Mouse (Mus musculus) embryonic facial prominence, embryonic 13.5 days (tissue): ENCODE results near the gene Tbc1d22a. TPM values are rescaled to one million over a fixed set of nuclear protein-coding genes. Genes with fewer than 3 reads are reported as not detected.

Source experiments
- ATAC-seq: fragments of 200-750 bp; cut with Nextera tagmentation; 2 replicates; pipeline ENCODE4 v1.8.0; 2017; ENCODE audit warnings: low read depth; ENCODE audit not compliant: insufficient number of reproducible peaks, insufficient read depth, low FRiP score, low TSS enrichment
- H3K27ac ChIP-seq: fragments of 300-500 bp; sonication (generic); 2 replicates; pipeline ENCODE4 v1.5.1; 2015; ENCODE audit warnings: moderate library complexity, mild to moderate bottlenecking, inconsistent platforms
- H3K27me3 ChIP-seq: fragments of 300-500 bp; sonication (generic); 2 replicates; pipeline ENCODE4 v1.6.1; 2015; ENCODE audit warnings: mild to moderate bottlenecking, inconsistent platforms
- H3K36me3 ChIP-seq: fragments of 300-500 bp; sonication (generic); 2 replicates; pipeline ENCODE4 v1.6.1; 2015; ENCODE audit warnings: mild to moderate bottlenecking, inconsistent platforms
- H3K4me1 ChIP-seq: fragments of 300-500 bp; sonication (generic); 2 replicates; pipeline ENCODE4 v1.6.1; 2015; ENCODE audit warnings: inconsistent platforms
- H3K4me2 ChIP-seq: fragments of 300-500 bp; sonication (generic); 2 replicates; pipeline ENCODE4 v1.6.1; 2015; ENCODE audit warnings: moderate library complexity, mild to moderate bottlenecking, inconsistent platforms
- H3K4me3 ChIP-seq: fragments of 300-500 bp; sonication (generic); 2 replicates; pipeline ENCODE4 v1.5.1; 2015; ENCODE audit warnings: mild to moderate bottlenecking, inconsistent platforms
- H3K9ac ChIP-seq: fragments of 300-500 bp; sonication (generic); 2 replicates; pipeline ENCODE4 v1.6.1; 2015; ENCODE audit warnings: mild to moderate bottlenecking, inconsistent platforms
- H3K9me3 ChIP-seq: fragments of 300-500 bp; sonication (generic); 2 replicates; pipeline ENCODE4 v1.6.1; 2016; ENCODE audit warnings: inconsistent platforms
- WGBS: fragments of 180-500 bp; shearing (Covaris S2); methylation state at CpG from one replicate; pipeline ENCODE4 v1.1.7; 2015; ENCODE audit warnings: mixed read lengths; 5-methylcytosine and 5-hydroxymethylcytosine counted together
- polyA plus RNA-seq: library from polyadenylated mRNA; unstranded; fragments of >200 nt; fragmentation: Nextera tagmentation; extraction: Ambion mirVana; gene quantifications from 2 replicates; pipeline ENCODE4 v1.2.1, GENCODE M21; 2015

The Tbc1d22a gene
- polyA plus RNA-seq, 1 experiment from 2014 or later, result 10.8 TPM

GRCm38 (mm10) chr15:86388597-86388996 lies 174.3 kb downstream of the Tbc1d22a start:
- Histone ChIP-seq H3K27me3 (no peaks in the 10 kb centered on the region), H3K9ac (no peak overlapping the region), H3K36me3 (no peaks in the 10 kb centered on the region; the same call in 1 of the 2 replicates), H3K4me2 (no peak overlapping the region), H3K4me3 (no peak overlapping the region), H3K9me3 (no peaks in the 10 kb centered on the region), H3K27ac (no peak overlapping the region), H3K4me1 (no peaks in the 10 kb centered on the region)
- 74% methylated on average over 3 of the region's 3 CpGs for WGBS
- no peak for ATAC-seq

DNA sequence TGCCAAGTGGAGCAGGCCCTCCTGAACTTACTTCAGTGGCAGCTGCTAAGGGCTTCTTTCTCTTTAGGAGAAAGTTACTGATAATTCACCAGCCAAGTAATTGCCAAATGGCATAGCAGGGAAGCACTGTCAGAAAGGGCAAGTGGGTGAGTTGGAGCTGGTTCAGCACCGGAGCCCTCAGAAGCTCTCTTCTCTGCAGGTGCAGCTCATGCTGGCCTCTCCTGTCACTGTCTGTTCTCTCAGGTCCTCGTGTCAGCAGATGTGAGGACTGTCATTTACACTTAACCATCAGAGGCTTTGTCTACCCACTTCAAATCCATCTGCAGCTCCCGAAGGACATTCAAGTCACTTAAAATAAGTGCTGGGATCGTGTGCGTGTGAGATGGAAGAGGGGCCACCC lies 190.6 kb downstream of the Tbc1d22a start:
- no peak overlapping the region for H3K4me3 ChIP-seq
- no peaks in the 10 kb centered on the region for H3K27me3 ChIP-seq
- no peaks in the 10 kb centered on the region for H3K4me1 ChIP-seq
- 73% methylated on average over 5 of the region's 5 CpGs for WGBS
- H3K4me2 ChIP-seq, result no peak overlapping the region
- no peaks in the 10 kb centered on the region for H3K36me3 ChIP-seq
- H3K27ac ChIP-seq, result no peak overlapping the region
- H3K9ac ChIP-seq, result no peak overlapping the region
- no peaks in the 10 kb centered on the region for H3K9me3 ChIP-seq
- ATAC-seq, result no peak

GRCm38 (mm10) chr15:86405527-86405926 lies 191.3 kb downstream of the Tbc1d22a start:
- H3K36me3 ChIP-seq, result no peaks in the 10 kb centered on the region
- H3K4me2 ChIP-seq, result no peak overlapping the region
- no peak overlapping the region for H3K27ac ChIP-seq
- H3K4me3 ChIP-seq, result no peak overlapping the region
- no peak overlapping the region for H3K9ac ChIP-seq
- no peaks in the 10 kb centered on the region for H3K27me3 ChIP-seq
- no peak for ATAC-seq
- no peaks in the 10 kb centered on the region for H3K4me1 ChIP-seq
- WGBS, result 25% methylated on average over 4 of the region's 4 CpGs
- no peaks in the 10 kb centered on the region for H3K9me3 ChIP-seq

DNA sequence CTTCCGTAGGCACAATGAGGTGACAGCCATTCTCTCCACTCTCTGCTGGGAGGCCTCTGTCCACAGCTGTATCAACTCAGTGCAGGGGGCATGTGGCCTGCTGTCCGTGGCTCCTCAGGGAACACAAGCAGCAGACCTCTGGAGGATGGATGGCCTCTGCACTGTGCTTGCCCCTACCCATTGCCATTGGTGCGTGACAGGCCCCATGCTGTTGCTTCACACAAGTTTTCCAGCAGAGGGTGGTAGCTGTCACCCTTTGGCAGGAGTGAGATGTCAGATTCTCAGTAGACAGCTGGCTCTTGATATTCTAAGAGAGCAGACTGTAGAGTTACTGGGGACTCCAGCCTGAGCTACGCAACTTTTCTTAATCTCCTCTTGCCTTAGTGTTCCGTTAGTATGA lies 195.1 kb downstream of the Tbc1d22a start:
- no peak for ATAC-seq
- 75% methylated on average over 5 of the region's 5 CpGs for WGBS

DNA sequence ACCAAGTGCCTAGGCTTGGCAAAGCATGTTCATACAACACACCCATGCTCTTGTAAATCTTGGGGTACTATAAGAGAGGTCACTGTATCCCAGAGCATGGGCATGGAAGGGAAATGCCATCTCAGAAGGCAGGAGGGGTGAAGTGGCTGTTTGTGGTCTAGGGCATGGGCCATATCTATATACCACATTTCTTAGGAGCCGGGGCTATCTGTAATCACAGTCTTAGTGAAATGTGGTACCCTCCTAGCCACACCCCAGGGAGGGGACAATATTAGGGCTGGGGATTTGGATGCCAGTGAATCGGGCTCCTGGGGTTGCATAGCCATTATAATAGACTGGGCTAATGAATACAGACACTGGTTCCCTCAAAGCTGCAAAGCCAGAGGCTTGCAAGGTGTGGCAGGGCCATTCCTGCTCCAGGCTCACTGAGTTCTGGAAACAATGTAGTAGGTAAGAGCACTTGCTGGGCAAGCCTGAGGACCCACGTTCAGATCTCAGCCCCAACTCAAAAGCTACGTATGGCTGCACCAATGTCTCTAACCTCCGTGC lies 197.3 kb downstream of the Tbc1d22a start:
- H3K9me3 ChIP-seq, result no peaks in the 10 kb centered on the region
- H3K9ac ChIP-seq, result no peak overlapping the region
- no peak overlapping the region for H3K27ac ChIP-seq
- no peak for ATAC-seq
- H3K4me3 ChIP-seq, result no peak overlapping the region
- no peak overlapping the region for H3K4me2 ChIP-seq
- H3K27me3 ChIP-seq, result no peaks in the 10 kb centered on the region
- no peaks in the 10 kb centered on the region for H3K36me3 ChIP-seq
- 75% methylated on average over 5 of the region's 5 CpGs for WGBS
- H3K4me1 ChIP-seq, result no peaks in the 10 kb centered on the region

More for the DNA sequence above, 195.1 kb downstream of the Tbc1d22a start:
- H3K4me3 ChIP-seq, result no peak overlapping the region
- H3K9ac ChIP-seq, result no peak overlapping the region
- no peaks in the 10 kb centered on the region for H3K4me1 ChIP-seq
- no peak overlapping the region for H3K4me2 ChIP-seq
- no peaks in the 10 kb centered on the region for H3K36me3 ChIP-seq
- H3K27me3 ChIP-seq, result no peaks in the 10 kb centered on the region
- no peaks in the 10 kb centered on the region for H3K9me3 ChIP-seq
- H3K27ac ChIP-seq, result no peak overlapping the region

GRCm38 (mm10) chr15:86415951-86416350 lies 201.7 kb downstream of the Tbc1d22a start:
- WGBS, result 67% methylated on average over 6 of the region's 6 CpGs
- H3K4me1 ChIP-seq, result peaks cover 4% of the 10 kb centered on the region
- no peak overlapping the region for H3K4me3 ChIP-seq
- ATAC-seq, result no peak
- H3K4me2 ChIP-seq, result no peak overlapping the region
- no peaks in the 10 kb centered on the region for H3K36me3 ChIP-seq
- no peaks in the 10 kb centered on the region for H3K27me3 ChIP-seq
- H3K9ac ChIP-seq, result no peak overlapping the region
- H3K27ac ChIP-seq, result no peak overlapping the region
- no peaks in the 10 kb centered on the region for H3K9me3 ChIP-seq

DNA sequence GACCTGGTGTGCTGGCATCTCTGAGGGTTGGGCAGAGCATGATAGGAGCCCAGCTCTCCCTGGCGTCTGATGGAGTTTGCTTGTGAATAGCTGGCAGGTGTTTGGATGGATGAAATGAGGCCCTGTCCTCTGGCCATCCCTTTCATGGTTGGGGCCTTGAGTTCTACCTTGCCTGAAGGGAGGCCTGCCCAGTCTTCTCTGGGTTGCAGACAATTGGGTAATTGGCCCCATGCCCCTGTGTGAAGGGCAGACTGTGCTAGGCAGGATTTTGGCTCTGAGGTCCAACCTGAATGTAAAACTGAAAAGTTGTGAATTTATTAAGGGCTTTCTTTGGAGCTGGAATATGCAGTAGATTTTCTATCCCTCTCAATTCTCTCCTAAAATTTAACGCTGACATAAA lies 204.2 kb downstream of the Tbc1d22a start:
- Histone ChIP-seq H3K27me3 (no peaks in the 10 kb centered on the region), H3K4me1 (peaks cover 4% of the 10 kb centered on the region), H3K36me3 (no peaks in the 10 kb centered on the region), H3K9ac (no peak overlapping the region), H3K4me2 (no peak overlapping the region), H3K27ac (no peak overlapping the region), H3K4me3 (no peak overlapping the region), H3K9me3 (no peaks in the 10 kb centered on the region)
- no peak for ATAC-seq
- WGBS, result 73% methylated on average over 2 of the region's 2 CpGs

- 88% methylated on average over 6 of the region's 6 CpGs for WGBS
- H3K27ac ChIP-seq, result no peak overlapping the region
- ATAC-seq, result no peak
These were observed 205.4 kb downstream of the Tbc1d22a start for GRCm38 (mm10) chr15:86419620-86420019.

GRCm38 (mm10) chr15:86422858-86423257 lies 208.6 kb downstream of the Tbc1d22a start:
- Histone ChIP-seq H3K4me1 (peaks cover 4% of the 10 kb centered on the region), H3K27me3 (no peaks in the 10 kb centered on the region), H3K36me3 (no peaks in the 10 kb centered on the region), H3K4me2 (no peak overlapping the region), H3K9ac (no peak overlapping the region), H3K27ac (no peak overlapping the region), H3K9me3 (no peaks in the 10 kb centered on the region), H3K4me3 (no peak overlapping the region)
- no peak for ATAC-seq
- 57% methylated on average over 1 of the region's 1 CpGs for WGBS

More at GRCm38 (mm10) chr15:86419620-86420019, 205.4 kb downstream of the Tbc1d22a start:
- Histone ChIP-seq H3K27me3 (no peaks in the 10 kb centered on the region), H3K36me3 (no peaks in the 10 kb centered on the region), H3K9ac (no peak overlapping the region), H3K4me3 (no peak overlapping the region), H3K9me3 (no peaks in the 10 kb centered on the region), H3K4me1 (peaks cover 4% of the 10 kb centered on the region), H3K4me2 (no peak overlapping the region)

GRCm38 (mm10) chr15:86423884-86424283 lies 209.6 kb downstream of the Tbc1d22a start:
- Histone ChIP-seq H3K4me3 (no peak overlapping the region), H3K27me3 (no peaks in the 10 kb centered on the region), H3K4me2 (no peak overlapping the region), H3K9ac (no peak overlapping the region), H3K4me1 (no peaks in the 10 kb centered on the region), H3K36me3 (no peaks in the 10 kb centered on the region), H3K9me3 (no peaks in the 10 kb centered on the region), H3K27ac (no peak overlapping the region)
- ATAC-seq, result no peak
- WGBS, result 72% methylated on average over 2 of the region's 2 CpGs

- no peak overlapping the region for H3K4me2 ChIP-seq
- H3K4me3 ChIP-seq, result no peak overlapping the region
- WGBS, result 79% methylated on average over 8 of the region's 8 CpGs
- H3K9ac ChIP-seq, result no peak overlapping the region
- H3K27me3 ChIP-seq, result no peaks in the 10 kb centered on the region
- H3K27ac ChIP-seq, result no peak overlapping the region
- H3K36me3 ChIP-seq, result no peaks in the 10 kb centered on the region
- no peaks in the 10 kb centered on the region for H3K9me3 ChIP-seq
- no peak for ATAC-seq
- H3K4me1 ChIP-seq, result no peaks in the 10 kb centered on the region
These were observed 210.7 kb downstream of the Tbc1d22a start for GRCm38 (mm10) chr15:86424971-86425370.

- Histone ChIP-seq H3K9ac (no peak overlapping the region), H3K27ac (no peak overlapping the region), H3K4me3 (no peak overlapping the region), H3K27me3 (no peaks in the 10 kb centered on the region), H3K4me1 (0 out of 2 replicates have a peak, but pooled peaks cover 1% of the 10 kb centered on the region), H3K9me3 (no peaks in the 10 kb centered on the region), H3K36me3 (no peaks in the 10 kb centered on the region), H3K4me2 (no peak overlapping the region)
- WGBS, result 73% methylated on average over 5 of the region's 5 CpGs
- ATAC-seq, result no peak
These were observed 212.2 kb downstream of the Tbc1d22a start for GRCm38 (mm10) chr15:86426364-86427000.
